Mouse (Mus musculus) urinary bladder, postnatal 36 days (tissue): ENCODE measurements around the gene Lgr4.

ENCODE experiments used
- DNase-seq, 2 experiments: peaks; one replicate each; pipeline ENCODE4 v3.0.0; 2022; ENCODE audit warnings: low spot score in 2 of 2, mixed read lengths in 1 of 2

The Lgr4 gene

GRCm38 (mm10) chr2:110017087-110017486 lies 99.6 kb downstream of the Lgr4 start:
- DNase-seq = no peak

- DNase-seq = peak; percentile 80 to 89
Observed at GRCm38 (mm10) chr2:110017616-110018505, 100.4 kb downstream of the Lgr4 start, which contains the start of gene Ccdc34. Ccdc34 (plus strand) TSS chr2:110017817.

GRCm38 (mm10) chr2:110019656-110020055 lies 102.2 kb downstream of the Lgr4 start:
- DNase-seq = no peak

- DNase-seq = no peak
Observed at GRCm38 (mm10) chr2:110020430-110020829, 103.0 kb downstream of the Lgr4 start.

GRCm38 (mm10) chr2:110036265-110036664 lies 118.8 kb downstream of the Lgr4 start:
- no peak for DNase-seq

GRCm38 (mm10) chr2:110036665-110037064 lies 119.2 kb downstream of the Lgr4 start:
- no peak for DNase-seq

GRCm38 (mm10) chr2:110037221-110037620 lies 119.8 kb downstream of the Lgr4 start:
- no peak for DNase-seq

GRCm38 (mm10) chr2:110038341-110038740 lies 120.9 kb downstream of the Lgr4 start:
- DNase-seq = no peak

- no peak for DNase-seq
Observed at GRCm38 (mm10) chr2:110042861-110043760, 125.7 kb downstream of the Lgr4 start.

GRCm38 (mm10) chr2:110058424-110058823 lies 141.0 kb downstream of the Lgr4 start:
- DNase-seq = no peak

GRCm38 (mm10) chr2:110063131-110063530 lies 145.7 kb downstream of the Lgr4 start:
- no peak for DNase-seq
